Mouse (Mus musculus) colon, adult 2 months (tissue): Measurements from ENCODE around the gene Zmiz1. TPM values are rescaled to one million over a fixed set of nuclear protein-coding genes. Genes with fewer than 3 reads are reported as not detected.

Experiments used
- polyA plus RNA-seq: library from polyadenylated mRNA; depleted of rRNA; stranded (reverse); fragments of >200 nt; gene quantifications from 2 replicates; pipeline ENCODE4 v1.2.3, GENCODE M21; 2012; rRNA removed

Zmiz1 gene
- 34.8 and 43.0 TPM in 2 replicates for polyA plus RNA-seq

DNA sequence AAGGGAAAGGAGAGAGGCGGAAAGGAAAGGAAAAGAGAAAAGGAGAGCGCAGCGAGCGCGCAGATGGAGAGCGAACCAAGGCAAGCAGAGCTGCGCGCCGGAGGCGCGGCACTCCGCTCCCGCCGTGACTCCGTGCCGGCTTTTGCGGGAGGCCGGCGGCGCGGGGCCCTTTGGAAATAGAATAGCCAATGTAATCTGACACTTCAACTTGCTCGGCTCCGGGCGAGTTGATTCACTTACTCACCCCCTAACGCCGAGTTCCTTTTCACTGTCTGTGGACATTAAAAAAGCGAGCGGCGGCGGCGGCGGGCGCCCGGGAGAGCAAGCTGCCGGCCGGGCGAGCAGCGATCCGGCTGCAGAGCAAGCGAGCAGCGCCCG is at the start of gene Zmiz1:
Gene Zmiz1 (plus strand): TSS at position 170 of the 378 bp plus-strand sequence.

DNA sequence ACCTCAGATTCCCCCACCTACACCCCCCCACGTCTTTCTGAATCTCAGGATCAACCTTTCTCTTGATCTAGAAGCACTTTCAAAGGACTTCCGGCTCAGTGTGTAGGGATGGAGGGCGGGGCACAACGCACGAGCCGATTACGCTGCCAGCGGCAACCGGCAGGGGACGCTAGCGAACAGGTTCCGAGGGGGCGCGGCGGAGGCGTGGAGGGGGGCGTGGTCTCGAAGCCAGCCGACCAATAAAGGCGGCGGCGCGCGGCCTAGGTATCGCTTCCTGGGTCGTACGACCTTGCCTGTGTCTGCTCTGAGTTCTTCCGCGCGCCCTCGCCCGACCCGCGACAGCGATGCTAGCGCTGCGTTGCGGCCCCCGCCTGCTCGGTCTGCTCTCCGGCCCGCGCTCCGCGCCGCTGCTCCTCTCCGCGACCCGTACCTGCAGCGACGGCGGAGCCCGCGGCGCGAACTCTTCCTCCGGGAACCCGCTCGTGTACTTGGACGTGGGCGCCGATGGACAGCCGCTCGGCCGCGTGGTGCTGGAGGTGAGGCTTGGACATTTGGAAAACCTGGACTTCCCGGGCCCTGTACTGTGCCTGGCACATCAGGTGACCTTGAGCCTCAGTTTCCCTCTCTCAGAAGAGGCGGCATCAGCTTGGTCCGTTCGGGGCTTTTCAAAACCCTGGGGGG is 235.0 kb downstream of the Zmiz1 start, which contains the start of gene Ppif:
Gene Ppif (plus strand): TSS at position 267 of the 681 bp plus-strand sequence.

Other genes with a start within 250 kb of the Zmiz1 start
- 281 and 292 TPM in 2 replicates for gene Ppif, start 235.0 kb downstream of the Zmiz1 start, polyA plus RNA-seq